23 mouse cellular contexts compared by ENCODE assay signal in genomic region chr16:76396512-76396911, GRCm38 (mm10). TPM values are rescaled to one million over a fixed set of nuclear protein-coding genes. Genes with fewer than 3 reads are reported as not detected.
DNase-seq lines count a peak whose midpoint lies in the region; ATAC-seq and TF ChIP-seq lines count a peak whose summit lies in the region.
"Had no signal": no experiment of that assay in that cellular context is flagged by ENCODE, and none has a peak within 500 bp of the region (broad histone marks: within the 10 kb centered on the region; RNA-seq: fewer than 3 reads in every experiment).

No protein-coding gene starts in this region.

- no peak overlapping the region for H3K4me3 ChIP-seq in kidney, embryonic 14.5 days (ENCODE audit: low read length)
- H3K4me3 ChIP-seq in midbrain, embryonic 11.5 days (ENCODE audit: low read depth, low read length): no peak overlapping the region
- no peak overlapping the region for H3K4me3 ChIP-seq in midbrain, postnatal 0 days (ENCODE audit: low read depth, low read length)
- H3K4me3 ChIP-seq in layer of hippocampus, adult 2 months: no peak overlapping the region
- H3K4me3 ChIP-seq: forebrain, embryonic 13.5 days; limb, embryonic 10.5 days; midbrain, embryonic 13.5 days had no signal

- WGBS in kidney, embryonic 14.5 days: 76% methylated on average over 1 of the region's 1 CpGs
- 81% methylated on average over 1 of the region's 1 CpGs for WGBS in midbrain, embryonic 11.5 days
- WGBS in midbrain, postnatal 0 days: 46% methylated on average over 1 of the region's 1 CpGs

- no peaks in the 10 kb centered on the region for H3K27me3 ChIP-seq in kidney, embryonic 14.5 days (ENCODE audit: control insufficient read depth, insufficient read depth, low read length)
- H3K27me3 ChIP-seq in midbrain, embryonic 11.5 days (ENCODE audit: control insufficient read depth, insufficient read depth, low read length): no peaks in the 10 kb centered on the region
- no peaks in the 10 kb centered on the region for H3K27me3 ChIP-seq in midbrain, postnatal 0 days (ENCODE audit: insufficient read depth, low read length)
- H3K27me3 ChIP-seq: midbrain, embryonic 13.5 days had no signal

- H3K27ac ChIP-seq in kidney, embryonic 14.5 days (ENCODE audit: low read depth, low read length): no peak overlapping the region
- H3K27ac ChIP-seq in midbrain, embryonic 11.5 days (ENCODE audit: low read depth, low read length): no peak overlapping the region
- no peak overlapping the region for H3K27ac ChIP-seq in midbrain, postnatal 0 days (ENCODE audit: low read depth, low read length)
- no peak overlapping the region for H3K27ac ChIP-seq in layer of hippocampus, adult 2 months
- H3K27ac ChIP-seq: forebrain, embryonic 13.5 days; hindbrain, embryonic 14.5 days; limb, embryonic 10.5 days; midbrain, embryonic 13.5 days had no signal

- DNase-seq in adrenal gland, postnatal 14 days: peak; percentile 16
- DNase-seq in adrenal gland, postnatal 25 days: no peak
- DNase-seq in kidney, adult 11 months: peak; percentile 11
- peak; percentile 37 for DNase-seq in midbrain, embryonic 11.5 days (ENCODE audit: low spot score, missing footprints)
- no peak for DNase-seq in midbrain, postnatal 0 days (ENCODE audit: low spot score)
- DNase-seq in testis, postnatal 10 days (ENCODE audit: low spot score): peak; percentile 45
- DNase-seq in layer of hippocampus, adult 2 months (ENCODE audit: low spot score in 2 of 2): no peak
- DNase-seq: cerebellum, adult 8-10 months; gastrocnemius, postnatal 36 days; heart, postnatal 14 days; liver; liver, postnatal 0 days; lung, postnatal 10 days; right cerebral cortex, postnatal 25 days; spleen, adult 18-20 months; thymus, postnatal 25 days had no signal

- no peaks in the 10 kb centered on the region for H3K36me3 ChIP-seq in kidney, embryonic 14.5 days (ENCODE audit: control insufficient read depth, insufficient read depth, low read length)
- H3K36me3 ChIP-seq in midbrain, embryonic 11.5 days (ENCODE audit: control insufficient read depth, insufficient read depth, low read length): no peaks in the 10 kb centered on the region
- no peaks in the 10 kb centered on the region for H3K36me3 ChIP-seq in midbrain, postnatal 0 days (ENCODE audit: insufficient read depth, low read length)
- H3K36me3 ChIP-seq: limb, embryonic 10.5 days; midbrain, embryonic 13.5 days had no signal

- no peaks in the 10 kb centered on the region for H3K9me3 ChIP-seq in kidney, embryonic 14.5 days (ENCODE audit: control insufficient read depth, low read length)
- no peaks in the 10 kb centered on the region for H3K9me3 ChIP-seq in midbrain, embryonic 11.5 days (ENCODE audit: control insufficient read depth, low read length)
- H3K9me3 ChIP-seq in midbrain, postnatal 0 days (ENCODE audit: low read length): no peaks in the 10 kb centered on the region
- H3K9me3 ChIP-seq: forebrain, embryonic 13.5 days; limb, embryonic 10.5 days; midbrain, embryonic 13.5 days had no signal

- no peak for ATAC-seq in kidney, embryonic 14.5 days (ENCODE audit: low FRiP score, low TSS enrichment)
- no peak for ATAC-seq in midbrain, embryonic 11.5 days (ENCODE audit: low FRiP score)
- ATAC-seq in midbrain, postnatal 0 days (ENCODE audit: low FRiP score): no peak
- ATAC-seq: CD4-positive, CD25-positive, alpha-beta regulatory T cell, adult 4 months; forebrain, embryonic 13.5 days; inflammation-experienced regulatory T-cells, adult 6 months; liver, postnatal 0 days; midbrain, embryonic 13.5 days had no signal

- no peak for TF ChIP-seq CTCF in midbrain, postnatal 0 days (IDR thresholded peaks at IDR 0.05)
- no peak for TF ChIP-seq CTCF in layer of hippocampus, adult 2 months (conservative IDR thresholded peaks at IDR 0.05)

- H3K4me1 ChIP-seq in kidney, embryonic 14.5 days (ENCODE audit: control insufficient read depth, insufficient read depth, low read length): no peaks in the 10 kb centered on the region
- H3K4me1 ChIP-seq in midbrain, embryonic 11.5 days (ENCODE audit: control insufficient read depth, insufficient read depth, low read length): no peaks in the 10 kb centered on the region
- no peaks in the 10 kb centered on the region for H3K4me1 ChIP-seq in midbrain, postnatal 0 days (ENCODE audit: insufficient read depth, low read length)
- H3K4me1 ChIP-seq: limb, embryonic 10.5 days had no signal

- H3K4me2 ChIP-seq in kidney, embryonic 14.5 days (replicated peaks; ENCODE audit: low read depth, low read length): no peak overlapping the region
- no peak overlapping the region for H3K4me2 ChIP-seq in midbrain, embryonic 11.5 days
- H3K4me2 ChIP-seq in midbrain, postnatal 0 days (ENCODE audit: low read depth, low read length, poor library complexity, severe bottlenecking): no peak overlapping the region
- H3K4me2 ChIP-seq: forebrain, embryonic 13.5 days; hindbrain, embryonic 14.5 days; midbrain, embryonic 13.5 days had no signal

- H3K9ac ChIP-seq in kidney, embryonic 14.5 days (ENCODE audit: low read depth, low read length): no peak overlapping the region
- H3K9ac ChIP-seq in midbrain, embryonic 11.5 days (ENCODE audit: low read length): no peak overlapping the region
- no peak overlapping the region for H3K9ac ChIP-seq in midbrain, postnatal 0 days (replicated peaks; ENCODE audit: low read length, poor library complexity, severe bottlenecking)
- H3K9ac ChIP-seq: forebrain, embryonic 13.5 days; hindbrain, embryonic 14.5 days; liver, postnatal 0 days; midbrain, embryonic 13.5 days had no signal

RNA-seq across cellular contexts. Expression of gene Nrip1, which starts 22.9 kb away (rescaled TPM):
- 65.2 and 66.5 TPM in 2 replicates for total RNA-seq in adrenal gland, postnatal 14 days (2021)
- total RNA-seq in adrenal gland, postnatal 25 days (2021): 77.2 and 97.1 TPM in 2 replicates
- 36.9 and 56.8 TPM in 2 replicates for polyA plus RNA-seq in kidney, embryonic 14.5 days (2014; fragmentation: Nextera tagmentation; extraction: Ambion mirVana)
- polyA plus RNA-seq in midbrain, embryonic 11.5 days (2014; fragmentation: Nextera tagmentation; extraction: Ambion mirVana): 20.7 and 24.3 TPM in 2 replicates
- total RNA-seq in midbrain, postnatal 0 days (2014; rRNA removed): 33.7 and 55.8 TPM in 2 replicates
- 27.2 and 29.5 TPM in 2 replicates for polyA plus RNA-seq in midbrain, postnatal 0 days (2015; fragmentation: Nextera tagmentation; extraction: Ambion mirVana)
- total RNA-seq in layer of hippocampus, adult 2 months (2021): 10 to 100 TPM; 56.1 to 60.0 TPM

Comparison
In these comparisons a context has a peak if more than half of its experiments do, and no peak if none do; other contexts are left out.
1. DNase-seq: peak in adrenal gland, postnatal 14 days (single experiment), kidney, adult 11 months (single experiment), midbrain, embryonic 11.5 days (single experiment) and testis, postnatal 10 days (single experiment); none in adrenal gland, postnatal 25 days (single experiment), midbrain, postnatal 0 days (single experiment) and layer of hippocampus, adult 2 months (0 of 2).